Mouse (Mus musculus) ES-Bruce4 (cell line): ENCODE data around the gene Pld1. TPM values are rescaled to one million over a fixed set of nuclear protein-coding genes. Genes with fewer than 3 reads are reported as not detected.
A peak's percentile ranks its signal among the peaks of the same experiment; 100 is the strongest.

Source experiments
- H3K27ac ChIP-seq: 2 replicates; pipeline ENCODE4 v1.5.1; 2012; ENCODE audit warnings: low read length, inconsistent platforms; ENCODE audit not compliant: insufficient read depth
- H3K27me3 ChIP-seq: 2 replicates; pipeline ENCODE4 v1.6.1; 2012; ENCODE audit warnings: mild to moderate bottlenecking, low read length, inconsistent platforms; ENCODE audit not compliant: control insufficient read depth, poor library complexity, insufficient read depth, severe bottlenecking
- H3K36me3 ChIP-seq: 2 replicates; pipeline ENCODE4 v1.6.1; 2012; ENCODE audit warnings: inconsistent platforms, mild to moderate bottlenecking, low read length, moderate library complexity; ENCODE audit not compliant: control insufficient read depth, poor library complexity, insufficient read depth, severe bottlenecking
- H3K4me1 ChIP-seq: one replicate; pipeline ENCODE4 v1.8.1; 2011; ENCODE audit warnings: low read length; ENCODE audit not compliant: control insufficient read depth, insufficient read depth
- H3K4me3 ChIP-seq: 2 replicates; pipeline ENCODE4 v1.5.1; 2011; ENCODE audit warnings: low read depth, mild to moderate bottlenecking, low read length
- H3K9ac ChIP-seq: 2 replicates; pipeline ENCODE4 v1.6.1; 2012; ENCODE audit warnings: low read depth, mild to moderate bottlenecking, inconsistent platforms; ENCODE audit not compliant: poor library complexity, severe bottlenecking
- H3K9me3 ChIP-seq: replicated peaks from 2 replicates; pipeline ENCODE4 v1.6.1; 2012; ENCODE audit warnings: mild to moderate bottlenecking, low read length, inconsistent platforms; ENCODE audit not compliant: control insufficient read depth, poor library complexity, insufficient read depth, severe bottlenecking
- CTCF ChIP-seq: IDR thresholded peaks from one replicate; pipeline ENCODE4 v1.8.1; 2011; ENCODE audit warnings: low read depth, low read length
- EP300 ChIP-seq: IDR thresholded peaks from 2 replicates; pipeline ENCODE4 v1.6.1; 2011; ENCODE audit warnings: low read depth, low read length; ENCODE audit not compliant: insufficient read depth
- POLR2A ChIP-seq: IDR thresholded peaks from one replicate; pipeline ENCODE4 v1.8.1; 2011; ENCODE audit warnings: low read length; ENCODE audit not compliant: insufficient read depth
- polyA plus RNA-seq: library from polyadenylated mRNA; stranded (reverse); fragments of >200 nt; gene quantifications from 2 replicates; pipeline ENCODE4 v1.2.4, GENCODE M21; 2011; ENCODE audit warnings: low read depth; ENCODE audit not compliant: missing spikeins, insufficient read depth, insufficient read length

Pld1 gene
- polyA plus RNA-seq, 1 experiment: 5.8 TPM

DNA sequence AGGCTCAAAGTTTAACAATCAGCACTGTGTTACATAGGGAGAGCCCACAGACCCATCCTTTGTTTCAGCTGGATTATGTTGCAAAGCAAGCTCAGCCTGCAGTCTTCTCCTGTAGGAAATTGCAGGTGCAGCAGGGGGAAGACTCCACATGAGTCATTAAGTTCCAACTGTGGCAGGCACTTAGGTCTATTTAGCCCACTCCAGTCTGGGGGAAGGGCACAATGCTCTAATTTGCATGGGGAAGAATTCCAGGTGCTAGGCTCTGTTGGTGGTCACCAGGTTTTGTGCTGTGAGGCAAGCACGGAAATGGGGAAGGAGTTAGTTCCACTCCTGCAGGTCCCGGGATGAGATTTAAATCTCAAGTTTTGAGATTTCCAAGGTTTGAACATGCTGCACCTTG is 99.6 kb downstream of the Pld1 start:
- no peak overlapping the region for H3K4me3 ChIP-seq

DNA sequence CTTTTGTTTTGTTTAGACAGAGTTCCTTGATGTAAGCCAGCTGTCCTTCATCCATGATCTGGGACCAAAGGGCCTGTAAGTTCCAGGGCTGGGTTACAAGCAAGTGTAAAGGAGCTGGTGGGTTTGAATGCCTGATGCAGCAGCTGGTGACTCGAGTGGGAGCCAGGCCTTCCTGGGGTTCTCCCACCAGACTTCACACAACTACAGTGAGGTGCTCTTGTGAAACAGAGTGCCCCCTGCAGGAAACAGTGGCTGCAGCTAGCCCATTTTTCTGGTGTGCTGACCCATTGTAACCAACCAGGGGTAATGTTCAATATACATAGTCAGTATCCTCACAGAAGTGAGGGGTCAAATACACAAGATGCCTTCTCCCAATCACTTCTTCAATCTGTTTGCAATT is 101.3 kb downstream of the Pld1 start:
- Histone ChIP-seq H3K27ac (no peak overlapping the region), H3K4me3 (no peak overlapping the region), H3K9me3 (no peaks in the 10 kb centered on the region), H3K36me3 (no peaks in the 10 kb centered on the region), H3K27me3 (no peaks in the 10 kb centered on the region), H3K9ac (no peak overlapping the region), H3K4me1 (peaks cover 7% of the 10 kb centered on the region)
- TF ChIP-seq POLR2A: no peak
- TF ChIP-seq EP300: no peak
- TF ChIP-seq CTCF: peak; percentile 36

More for the DNA sequence above, 99.6 kb downstream of the Pld1 start:
- Histone ChIP-seq H3K27ac (peak overlapping the region; percentile 57), H3K9me3 (no peaks in the 10 kb centered on the region), H3K9ac (no peak overlapping the region), H3K27me3 (no peaks in the 10 kb centered on the region), H3K36me3 (no peaks in the 10 kb centered on the region), H3K4me1 (peaks cover 7% of the 10 kb centered on the region)
- TF ChIP-seq EP300 (peak; percentile 95), CTCF (no peak)

GRCm38 (mm10) chr3:28041236-28041635 is 102.7 kb downstream of the Pld1 start:
- Histone ChIP-seq H3K4me3 (no peak overlapping the region), H3K9ac (no peak overlapping the region), H3K9me3 (no peaks in the 10 kb centered on the region), H3K27me3 (no peaks in the 10 kb centered on the region), H3K4me1 (peaks cover 7% of the 10 kb centered on the region), H3K36me3 (no peaks in the 10 kb centered on the region), H3K27ac (no peak overlapping the region)
- TF ChIP-seq CTCF (no peak), EP300 (no peak), POLR2A (no peak)

- H3K9ac ChIP-seq: no peak overlapping the region
- TF ChIP-seq POLR2A: no peak
- TF ChIP-seq EP300: no peak
- no peak for TF ChIP-seq CTCF
- no peaks in the 10 kb centered on the region for H3K9me3 ChIP-seq
- no peaks in the 10 kb centered on the region for H3K36me3 ChIP-seq
- H3K27ac ChIP-seq: no peak overlapping the region
- H3K4me1 ChIP-seq: peaks cover 6% of the 10 kb centered on the region
- no peak overlapping the region for H3K4me3 ChIP-seq
- no peaks in the 10 kb centered on the region for H3K27me3 ChIP-seq
Measured at GRCm38 (mm10) chr3:28042366-28042765, 103.9 kb downstream of the Pld1 start.

- H3K27me3 ChIP-seq: no peaks in the 10 kb centered on the region
- no peaks in the 10 kb centered on the region for H3K36me3 ChIP-seq
- H3K4me3 ChIP-seq: no peak overlapping the region
- TF ChIP-seq EP300: no peak
- TF ChIP-seq POLR2A: no peak
- no peak for TF ChIP-seq CTCF
- H3K9me3 ChIP-seq: no peaks in the 10 kb centered on the region
- H3K4me1 ChIP-seq: peaks cover 3% of the 10 kb centered on the region
- H3K9ac ChIP-seq: no peak overlapping the region
- H3K27ac ChIP-seq: no peak overlapping the region
Measured at GRCm38 (mm10) chr3:28047599-28047998, 109.1 kb downstream of the Pld1 start.

DNA sequence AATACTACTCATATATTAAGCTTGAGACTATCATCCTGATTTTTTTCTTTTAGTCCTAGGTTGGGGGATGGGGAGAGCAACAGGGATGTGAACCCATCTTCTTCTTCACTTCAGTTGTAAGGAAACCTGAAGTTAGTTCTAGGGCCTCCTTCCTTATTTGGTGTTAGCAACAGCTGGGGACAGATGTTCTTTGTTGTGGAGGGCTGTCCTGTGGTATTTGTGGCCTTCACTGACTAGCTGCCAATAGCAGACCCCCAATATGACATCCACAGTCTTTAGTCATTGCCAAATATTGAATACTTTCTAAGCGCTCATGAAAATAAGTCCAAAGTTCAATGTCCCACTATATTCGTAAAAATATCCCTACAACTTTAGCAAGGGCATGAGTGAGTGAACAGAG is 111.0 kb downstream of the Pld1 start:
- Histone ChIP-seq H3K4me3 (no peak overlapping the region), H3K9me3 (no peaks in the 10 kb centered on the region), H3K36me3 (no peaks in the 10 kb centered on the region), H3K4me1 (peaks cover 3% of the 10 kb centered on the region), H3K27ac (no peak overlapping the region), H3K27me3 (no peaks in the 10 kb centered on the region), H3K9ac (no peak overlapping the region)
- TF ChIP-seq EP300 (no peak), POLR2A (no peak)

DNA sequence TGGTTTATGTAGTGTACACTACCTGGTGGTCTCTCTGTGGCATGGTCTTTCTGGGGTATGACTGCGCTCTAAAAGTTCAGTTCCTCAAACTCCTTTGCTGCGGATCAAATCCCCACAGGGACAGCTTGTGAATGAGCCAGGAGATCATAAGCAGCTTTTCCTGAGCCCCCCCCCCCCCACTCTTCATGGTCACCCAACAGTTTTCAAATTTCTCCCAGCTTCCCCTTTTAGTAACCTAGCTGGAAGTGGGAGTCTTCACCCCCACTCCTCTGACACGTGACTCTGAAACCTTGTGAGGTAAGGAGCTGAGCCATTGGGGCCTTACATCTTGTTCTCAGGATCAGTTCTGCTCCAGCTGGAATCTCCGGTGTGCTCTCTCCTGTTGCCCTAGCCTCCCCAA is 114.6 kb downstream of the Pld1 start:
- H3K27me3 ChIP-seq: no peaks in the 10 kb centered on the region
- no peak overlapping the region for H3K9ac ChIP-seq
- H3K4me1 ChIP-seq: peaks cover 1% of the 10 kb centered on the region
- no peaks in the 10 kb centered on the region for H3K9me3 ChIP-seq
- no peak overlapping the region for H3K4me3 ChIP-seq
- H3K36me3 ChIP-seq: no peaks in the 10 kb centered on the region
- TF ChIP-seq POLR2A: no peak
- no peak for TF ChIP-seq CTCF
- TF ChIP-seq EP300: no peak
- no peak overlapping the region for H3K27ac ChIP-seq
